Mouse (Mus musculus) frontal cortex, adult (tissue): Measurements from ENCODE around the gene Smg6.
A peak's percentile ranks its signal among the peaks of the same experiment; 100 is the strongest.
"Not testable (repeated sequence)": the region's sequence is repeated elsewhere in the genome, so short reads cannot be mapped to it uniquely, and the experiment has no call there.

Experiments used
- ATAC-seq: cut with Nextera tagmentation; 2 replicates; pipeline ENCODE4 v1.9.2; 2017; ENCODE audit warnings: mild to moderate bottlenecking, moderate library complexity, mixed read lengths; ENCODE audit not compliant: low TSS enrichment

Smg6 gene

DNA sequence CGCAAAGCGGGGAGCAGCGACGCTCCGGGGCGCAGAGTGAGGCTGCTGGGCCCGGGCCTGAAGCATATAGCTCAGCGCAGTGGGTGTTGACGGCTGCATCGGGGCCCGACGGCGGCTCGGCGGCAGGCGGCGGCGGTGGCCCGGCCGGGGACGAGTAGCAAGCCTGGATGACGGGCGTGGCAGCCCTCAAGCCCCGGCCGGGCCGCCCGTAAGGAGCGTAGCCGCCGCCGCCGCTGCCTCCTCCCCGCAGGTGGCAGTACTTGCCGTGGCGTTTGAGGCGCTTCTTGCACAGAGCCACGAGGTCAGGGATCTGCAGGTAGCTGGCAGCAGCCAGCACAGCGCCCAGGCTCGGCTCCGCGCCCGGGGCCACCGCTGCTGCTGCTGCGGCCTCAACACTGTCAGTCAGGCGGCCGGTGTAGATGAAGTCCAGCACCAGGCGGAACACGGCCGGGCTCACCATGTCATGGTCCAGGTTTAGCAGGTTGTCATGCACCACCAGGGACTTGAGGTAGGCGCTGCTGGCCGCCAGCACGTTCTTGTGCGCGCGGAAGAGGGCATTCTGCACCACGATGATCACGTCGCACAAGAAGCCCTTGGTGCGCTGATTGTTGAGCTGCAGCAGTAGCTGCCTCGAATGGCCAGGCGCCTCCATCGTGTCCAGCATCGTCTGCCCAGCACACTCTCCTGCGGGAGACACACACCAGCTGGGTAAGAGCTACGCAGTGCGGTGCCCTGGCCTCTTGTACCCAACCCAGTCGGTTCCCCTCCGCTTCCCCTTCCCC lies 241.4 kb downstream of the Smg6 start:
- ATAC-seq, result no peak

- no peak for ATAC-seq
These were observed 242.3 kb downstream of the Smg6 start for GRCm38 (mm10) chr11:75167643-75168589.

DNA sequence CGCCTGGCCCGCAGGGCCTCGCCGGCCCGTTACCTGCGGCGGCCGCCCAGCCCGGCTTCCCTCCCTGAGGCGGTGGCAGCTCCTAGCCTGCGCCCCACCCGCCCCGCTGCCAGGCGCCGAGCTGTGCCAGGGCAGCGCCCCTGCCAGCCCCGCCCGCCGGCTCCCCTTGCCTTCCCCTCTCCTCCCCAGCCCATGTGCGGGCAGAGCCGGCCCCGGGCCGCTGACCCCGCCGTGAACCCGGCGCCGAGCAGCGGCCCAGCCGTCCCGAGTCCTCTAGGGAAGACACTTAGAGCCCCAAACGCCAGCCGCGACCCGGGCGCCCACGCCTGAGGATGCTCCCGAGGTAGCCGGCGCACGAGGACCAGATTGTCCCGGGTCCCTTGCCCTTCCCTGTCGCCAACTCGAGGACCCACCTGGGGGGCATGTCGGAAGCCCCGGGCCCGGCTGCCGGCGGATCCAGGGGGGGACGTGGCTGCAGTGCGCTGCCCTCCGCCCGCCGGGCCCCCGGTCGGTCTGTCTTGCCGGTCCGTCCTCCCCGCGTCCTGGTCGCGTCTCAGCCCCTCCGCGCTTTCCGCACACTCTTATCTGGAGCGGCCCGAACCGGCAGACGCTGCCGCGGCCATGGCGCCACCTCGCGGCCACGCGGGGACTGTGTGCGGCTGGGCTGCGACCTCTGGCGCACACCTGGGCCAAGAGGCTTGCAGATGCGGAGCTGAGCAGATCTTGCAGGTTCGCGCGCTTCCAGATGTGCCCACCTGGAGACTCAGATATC lies 243.2 kb downstream of the Smg6 start:
- ATAC-seq, result no peak

DNA sequence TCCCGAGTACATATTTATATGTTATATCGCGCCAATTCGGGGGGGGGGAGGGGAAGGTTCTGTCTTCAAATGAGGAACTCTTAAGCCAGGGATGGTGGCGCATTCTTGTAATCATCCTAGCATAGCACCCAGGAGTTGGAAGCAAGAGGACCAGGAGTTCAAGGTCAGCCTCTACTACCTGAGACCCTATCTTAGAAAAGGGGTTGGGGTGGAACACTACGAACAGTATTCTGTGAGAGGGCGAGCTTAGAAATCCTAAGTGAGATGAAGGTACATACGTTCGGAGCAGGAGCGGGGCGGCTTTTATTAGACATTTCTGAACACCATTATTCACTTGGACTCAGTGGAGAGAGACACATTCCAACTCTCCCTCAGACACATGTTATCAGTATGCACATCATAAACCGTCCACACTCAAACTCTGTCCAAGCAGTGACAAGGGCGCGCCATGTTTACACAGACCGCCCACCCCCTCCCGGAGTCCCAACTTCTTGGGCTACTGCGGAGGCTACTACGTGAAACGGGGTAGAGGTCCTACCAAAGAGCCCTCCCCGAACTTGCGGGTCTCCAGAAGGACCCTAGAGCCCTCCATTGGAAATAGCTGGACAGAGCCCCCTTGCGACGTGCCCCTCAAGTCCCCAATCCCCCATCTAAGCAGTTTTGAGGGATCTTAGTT lies 243.9 kb downstream of the Smg6 start, which contains the start of gene Hic1:
Hic1 (minus strand) TSS at position 115 of the 676 bp plus-strand sequence.
- ATAC-seq, result no peak

- peak; percentile 32 for ATAC-seq
These were observed 244.6 kb downstream of the Smg6 start for GRCm38 (mm10) chr11:75170136-75170751.

GRCm38 (mm10) chr11:75171186-75171865 lies 245.7 kb downstream of the Smg6 start:
- no peak for ATAC-seq

DNA sequence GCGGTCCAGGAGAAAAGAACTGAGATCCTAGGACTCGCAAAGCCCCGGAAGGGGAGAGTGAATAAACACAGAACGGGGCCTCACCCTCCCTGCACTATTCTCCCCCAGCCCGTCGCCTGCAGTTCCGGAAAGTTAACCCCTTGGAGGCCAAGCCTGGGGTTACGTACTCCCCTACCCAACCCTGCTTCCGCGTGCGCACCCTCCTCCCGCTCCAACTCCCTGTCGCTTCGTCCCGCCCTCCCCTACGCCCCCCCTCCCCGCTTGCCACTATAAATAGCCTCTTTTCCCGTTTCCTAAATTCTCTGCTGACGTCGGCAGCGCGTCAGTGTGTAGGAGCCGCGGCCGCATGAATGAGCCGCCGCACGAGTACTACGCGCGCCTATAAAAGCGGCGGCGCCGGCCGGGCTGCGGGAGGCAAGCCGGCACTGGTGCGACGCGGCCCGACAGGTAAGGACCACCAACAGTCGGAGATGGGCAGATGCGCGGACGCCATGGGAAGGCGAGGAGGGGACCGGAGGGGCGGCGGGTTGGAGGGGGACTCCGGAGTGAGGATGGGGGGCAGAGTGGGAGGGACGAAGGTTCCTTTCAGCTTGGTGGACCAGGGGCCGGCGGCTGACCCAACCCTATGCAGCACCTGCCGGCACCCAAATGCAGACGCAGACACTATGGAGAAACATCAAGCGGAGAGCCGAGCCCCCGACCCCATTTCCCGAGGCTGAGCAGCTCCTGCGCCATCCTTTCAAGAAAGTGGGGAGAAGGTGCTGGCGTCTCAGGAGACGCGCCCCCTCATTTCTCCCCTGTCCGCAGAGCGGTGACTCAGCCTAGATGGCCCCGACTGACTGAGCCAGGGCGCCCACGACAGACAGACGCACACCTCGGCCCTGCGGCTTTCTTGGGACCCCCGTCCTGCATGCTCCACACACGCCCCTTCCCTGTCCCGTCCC lies 246.8 kb downstream of the Smg6 start:
- no peak for ATAC-seq

DNA sequence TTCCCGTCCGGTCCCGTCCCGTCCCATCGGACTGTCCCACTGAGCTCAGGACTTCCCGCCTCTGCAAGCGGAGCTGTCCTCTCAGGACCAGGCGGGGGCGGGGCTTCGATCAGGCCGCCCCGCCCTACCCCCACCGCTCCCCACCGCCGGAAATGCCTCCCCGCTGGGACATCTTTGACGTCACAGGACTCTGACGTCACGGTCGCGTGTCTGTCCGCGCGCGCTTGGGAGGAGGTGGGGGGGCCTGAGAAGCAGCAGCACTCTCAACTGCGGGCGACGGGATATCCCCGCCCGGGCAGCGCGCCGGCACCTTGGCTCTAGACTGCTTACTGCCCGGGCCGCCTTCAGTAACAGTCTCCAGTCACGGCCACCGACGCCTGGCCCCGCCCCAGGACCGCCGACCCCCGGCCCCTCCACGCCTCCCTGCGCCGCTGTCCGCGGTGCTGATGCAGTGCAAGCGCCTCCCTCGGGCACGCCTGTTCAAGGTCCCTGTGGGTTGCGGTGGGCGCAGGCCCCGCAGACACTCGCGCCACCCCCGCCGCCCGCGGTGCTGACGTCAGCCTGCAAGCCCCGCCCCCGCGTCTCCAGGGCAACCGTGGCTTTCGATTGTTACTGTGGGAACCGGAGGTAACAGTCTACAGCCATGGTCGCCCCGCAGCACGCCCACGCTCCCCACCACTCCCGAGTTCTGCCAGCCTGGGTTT lies 247.6 kb downstream of the Smg6 start:
- ATAC-seq, result peak; percentile 7

DNA sequence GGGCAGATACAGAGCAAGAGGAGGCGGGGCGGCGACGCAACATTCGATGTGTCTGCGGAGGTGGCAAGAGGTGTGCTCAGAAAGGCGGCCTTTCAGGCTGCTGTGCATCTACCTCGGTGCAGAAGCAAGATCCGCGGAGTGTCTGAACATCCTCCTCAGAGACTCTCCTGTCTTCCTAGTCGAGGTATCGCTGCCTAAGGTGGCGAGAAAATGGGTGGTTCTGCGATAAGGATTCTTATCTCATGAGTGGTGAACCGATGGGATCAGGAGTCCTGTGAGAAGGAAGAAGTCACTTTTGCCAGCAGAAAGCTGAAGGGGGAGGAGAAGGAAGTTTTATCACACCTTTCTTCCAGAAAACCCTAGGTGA lies 248.2 kb downstream of the Smg6 start:
- peak; percentile 18 for ATAC-seq

DNA sequence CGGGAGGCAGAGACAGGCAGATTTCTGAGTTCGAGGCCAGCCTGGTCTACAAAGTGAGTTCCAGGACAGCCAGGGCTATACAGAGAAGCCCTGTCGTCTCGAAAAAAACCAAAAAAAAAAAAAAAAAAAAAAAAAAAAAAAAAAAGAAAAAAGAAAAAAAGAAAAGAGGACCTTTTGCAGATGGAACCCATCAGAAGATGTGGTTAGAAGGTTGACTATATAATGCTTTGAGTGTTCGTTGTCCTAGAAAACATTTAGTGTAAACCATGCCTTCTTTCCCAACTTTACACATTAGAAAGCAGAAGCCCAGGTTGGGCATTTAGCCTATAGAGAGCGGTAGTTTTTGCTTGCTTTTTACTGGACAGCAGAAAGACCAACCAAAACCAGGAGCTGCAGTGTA lies 249.0 kb downstream of the Smg6 start:
- not testable (repeated sequence) for ATAC-seq

DNA sequence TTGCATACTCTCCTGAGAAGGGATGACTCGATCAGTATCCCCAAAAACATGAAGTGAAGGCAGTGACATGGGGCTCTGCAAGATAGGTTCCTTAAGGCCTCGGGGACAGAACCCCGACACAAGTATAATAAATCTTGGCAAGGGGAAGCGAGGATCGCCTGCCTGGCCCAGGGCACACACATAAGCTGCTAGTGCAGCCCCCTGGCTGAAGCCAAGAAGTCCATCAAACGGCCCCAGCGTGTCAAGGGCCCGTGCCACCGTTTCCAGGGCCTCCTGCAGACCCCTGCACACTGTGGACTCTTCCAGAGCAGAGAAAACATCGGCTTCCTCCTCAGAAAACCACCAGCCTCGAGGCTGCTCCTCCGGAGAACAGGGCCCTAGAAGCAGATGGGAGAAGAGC lies 252.4 kb downstream of the Smg6 start:
- ATAC-seq, result no peak

DNA sequence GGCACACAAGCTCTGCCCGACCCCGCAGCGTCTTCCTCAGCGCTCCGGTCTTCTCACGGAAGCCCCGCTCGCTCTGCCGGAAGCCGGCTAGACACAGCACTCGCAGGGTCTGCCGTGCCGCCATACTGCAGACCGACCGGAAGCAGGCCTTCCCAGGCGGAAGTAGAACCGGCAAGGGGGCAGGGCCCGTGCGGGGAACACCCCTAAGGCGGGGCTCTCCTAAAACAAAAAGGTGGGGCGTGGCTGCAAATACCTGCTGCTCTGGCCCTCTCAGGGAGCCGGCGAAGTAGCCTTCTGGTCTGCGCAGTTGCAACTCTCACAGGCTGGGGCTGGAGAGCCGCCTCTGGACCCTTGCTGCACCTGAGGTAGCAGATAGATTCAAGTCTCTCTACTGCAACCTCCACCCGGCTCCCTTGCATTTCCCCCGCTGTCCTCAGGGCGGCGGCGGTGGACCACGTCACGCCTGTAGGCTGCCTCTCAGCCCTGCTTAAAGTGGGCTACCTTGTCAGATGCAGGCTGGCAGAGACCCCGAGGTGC lies 253.1 kb downstream of the Smg6 start, which contains the start of gene Ovca2:
Ovca2 (minus strand) TSS at position 164 of the 537 bp plus-strand sequence.
- peak; percentile 77 for ATAC-seq

GRCm38 (mm10) chr11:75183917-75184570 lies 258.4 kb downstream of the Smg6 start:
- ATAC-seq, result peak; percentile 74

GRCm38 (mm10) chr11:75184573-75184972 lies 258.9 kb downstream of the Smg6 start:
- peak; percentile 48; the same call in 1 of the 2 replicates for ATAC-seq

DNA sequence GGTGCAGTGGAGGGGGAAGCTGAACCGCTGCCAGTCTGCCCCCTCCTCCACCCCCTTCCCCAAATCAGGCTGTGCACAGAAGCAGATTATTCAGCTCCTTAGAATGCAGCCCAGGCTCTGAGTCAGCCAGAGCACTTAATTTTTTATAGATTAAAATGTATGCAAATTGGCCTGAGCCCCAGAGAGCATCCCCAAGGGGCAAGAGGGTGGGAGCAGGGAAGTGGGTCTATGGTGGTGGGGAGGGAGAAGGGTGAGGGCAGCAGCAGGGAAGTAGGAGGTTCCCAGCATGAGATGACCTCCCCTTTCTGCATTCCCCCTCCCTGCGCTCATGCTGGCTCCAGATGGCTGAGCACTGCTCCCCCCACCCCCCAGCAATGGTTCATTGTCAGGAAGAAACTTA lies 259.4 kb downstream of the Smg6 start:
- peak; percentile 20 for ATAC-seq

DNA sequence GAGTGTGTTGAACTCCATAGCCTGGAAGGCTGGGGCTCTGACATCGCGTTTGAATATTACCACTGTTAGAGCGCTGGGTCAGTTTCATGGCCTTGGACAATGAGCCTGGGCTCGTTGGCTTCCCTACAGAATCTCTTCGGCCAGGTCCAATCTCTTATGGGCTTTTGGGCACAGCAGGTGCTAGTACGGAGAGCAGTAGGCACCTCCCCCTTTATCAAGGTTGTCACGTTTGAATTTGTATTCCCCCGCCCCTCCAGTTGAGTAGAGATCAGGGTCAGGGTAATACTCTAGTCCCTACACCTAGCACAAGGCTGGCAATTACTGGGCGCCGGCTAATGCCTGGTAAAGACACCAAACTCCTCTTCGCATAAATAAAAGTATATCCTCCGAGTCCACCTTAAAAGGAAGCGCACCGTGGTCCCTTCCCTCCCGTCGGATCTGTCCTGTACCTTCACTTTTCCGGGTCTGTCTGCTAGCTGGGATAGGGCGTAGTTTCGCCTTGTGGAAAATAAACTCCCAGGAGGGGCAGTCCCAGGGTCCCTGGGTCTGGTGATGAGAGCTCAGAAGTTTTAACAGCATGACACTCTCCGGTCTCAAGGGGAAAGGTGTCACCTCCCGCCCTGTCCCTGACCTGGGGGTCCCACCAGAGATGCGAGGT lies 264.2 kb downstream of the Smg6 start:
- 0 out of 2 replicates have a peak, but pooled peaks have one; percentile 0 for ATAC-seq

GRCm38 (mm10) chr11:75190371-75190724 lies 264.7 kb downstream of the Smg6 start:
- ATAC-seq, result peak; percentile 45
